Mouse (Mus musculus): ENCODE data around the gene Gm43517. TPM values are rescaled to one million over a fixed set of nuclear protein-coding genes. Genes with fewer than 3 reads are reported as not detected.
A peak's percentile ranks its signal among the peaks of the same experiment; 100 is the strongest.

The Gm43517 gene
- polyA plus RNA-seq, 1 experiment from 2014 or later: 0.07 TPM

GRCm38 (mm10) chr12:49398163-49398540 lies 13.2 kb downstream of the Gm43517 start:
- H3K9me3 ChIP-seq (ENCODE audit: control insufficient read depth, low read length): no peaks in the 10 kb centered on the region
- no peak overlapping the region for H3K27ac ChIP-seq (ENCODE audit: low read depth, low read length)
- H3K9ac ChIP-seq (ENCODE audit: low read length): no peak overlapping the region
- no peak overlapping the region for H3K4me3 ChIP-seq (ENCODE audit: low read depth, low read length)
- peaks cover 5% of the 10 kb centered on the region; the same call in 1 of the 2 replicates for H3K4me1 ChIP-seq (ENCODE audit: control insufficient read depth, insufficient read depth, low read length)
- no peaks in the 10 kb centered on the region for H3K36me3 ChIP-seq (ENCODE audit: control insufficient read depth, insufficient read depth, low read length)
- H3K4me2 ChIP-seq: no peak overlapping the region
- H3K27me3 ChIP-seq (ENCODE audit: control insufficient read depth, insufficient read depth, low read length): peaks cover 74% of the 10 kb centered on the region
- peak; percentile 86 for DNase-seq (ENCODE audit: low spot score, missing footprints)
- no peak for ATAC-seq (ENCODE audit: low FRiP score)

- H3K36me3 ChIP-seq (ENCODE audit: control insufficient read depth, insufficient read depth, low read length): no peaks in the 10 kb centered on the region
- peaks cover 5% of the 10 kb centered on the region; the same call in 1 of the 2 replicates for H3K4me1 ChIP-seq (ENCODE audit: control insufficient read depth, insufficient read depth, low read length)
- no peak overlapping the region for H3K27ac ChIP-seq (ENCODE audit: low read depth, low read length)
- no peak overlapping the region for H3K9ac ChIP-seq (ENCODE audit: low read length)
- no peak for ATAC-seq (ENCODE audit: low FRiP score)
- DNase-seq (ENCODE audit: low spot score, missing footprints): peak; percentile 93
- H3K27me3 ChIP-seq (ENCODE audit: control insufficient read depth, insufficient read depth, low read length): peaks cover 76% of the 10 kb centered on the region
- H3K9me3 ChIP-seq (ENCODE audit: control insufficient read depth, low read length): no peaks in the 10 kb centered on the region
- WGBS: 10% methylated on average over 3 of the region's 3 CpGs
- no peak overlapping the region for H3K4me3 ChIP-seq (ENCODE audit: low read depth, low read length)
- H3K4me2 ChIP-seq: no peak overlapping the region
Observed at GRCm38 (mm10) chr12:49398636-49399035, 13.7 kb downstream of the Gm43517 start.

- Histone ChIP-seq H3K27me3 (ENCODE audit: control insufficient read depth, insufficient read depth, low read length) (peaks cover 71% of the 10 kb centered on the region), H3K4me1 (ENCODE audit: control insufficient read depth, insufficient read depth, low read length) (peaks cover 5% of the 10 kb centered on the region; the same call in 1 of the 2 replicates), H3K9ac (ENCODE audit: low read length) (no peak overlapping the region), H3K9me3 (ENCODE audit: control insufficient read depth, low read length) (no peaks in the 10 kb centered on the region), H3K4me3 (ENCODE audit: low read depth, low read length) (no peak overlapping the region), H3K27ac (ENCODE audit: low read depth, low read length) (no peak overlapping the region), H3K4me2 (no peak overlapping the region), H3K36me3 (ENCODE audit: control insufficient read depth, insufficient read depth, low read length) (no peaks in the 10 kb centered on the region)
- 9% methylated on average over 1 of the region's 1 CpGs for WGBS
- ATAC-seq (ENCODE audit: low FRiP score): no peak
- peak; percentile 86 for DNase-seq (ENCODE audit: low spot score, missing footprints)
Observed at GRCm38 (mm10) chr12:49399611-49400010, 14.6 kb downstream of the Gm43517 start.

GRCm38 (mm10) chr12:49400036-49400852 lies 15.3 kb downstream of the Gm43517 start:
- Histone ChIP-seq H3K9me3 (ENCODE audit: control insufficient read depth, low read length) (no peaks in the 10 kb centered on the region), H3K4me3 (ENCODE audit: low read depth, low read length) (no peak overlapping the region), H3K27me3 (ENCODE audit: control insufficient read depth, insufficient read depth, low read length) (peaks cover 65% of the 10 kb centered on the region), H3K27ac (ENCODE audit: low read depth, low read length) (no peak overlapping the region), H3K4me1 (ENCODE audit: control insufficient read depth, insufficient read depth, low read length) (peaks cover 5% of the 10 kb centered on the region; the same call in 1 of the 2 replicates), H3K4me2 (peak overlapping the region; percentile 91), H3K9ac (ENCODE audit: low read length) (no peak overlapping the region), H3K36me3 (ENCODE audit: control insufficient read depth, insufficient read depth, low read length) (no peaks in the 10 kb centered on the region)
- WGBS: under 1% methylated on average over 9 of the region's 9 CpGs
- DNase-seq (ENCODE audit: low spot score, missing footprints) (peak; percentile 92), ATAC-seq (ENCODE audit: low FRiP score) (0 out of 2 replicates have a peak, but pooled peaks have one; percentile 9)

GRCm38 (mm10) chr12:49400853-49401118 lies 15.8 kb downstream of the Gm43517 start:
- H3K9ac ChIP-seq (ENCODE audit: low read length): peak overlapping the region; percentile 64
- H3K9me3 ChIP-seq (ENCODE audit: control insufficient read depth, low read length): no peaks in the 10 kb centered on the region
- peak; percentile 89 for ATAC-seq (ENCODE audit: low FRiP score)
- no peak overlapping the region for H3K27ac ChIP-seq (ENCODE audit: low read depth, low read length)
- peaks cover 5% of the 10 kb centered on the region; the same call in 1 of the 2 replicates for H3K4me1 ChIP-seq (ENCODE audit: control insufficient read depth, insufficient read depth, low read length)
- peaks cover 62% of the 10 kb centered on the region for H3K27me3 ChIP-seq (ENCODE audit: control insufficient read depth, insufficient read depth, low read length)
- peak overlapping the region; percentile 91 for H3K4me2 ChIP-seq
- under 1% methylated on average over 8 of the region's 8 CpGs for WGBS
- peak overlapping the region; percentile 43 for H3K4me3 ChIP-seq (ENCODE audit: low read depth, low read length)
- no peaks in the 10 kb centered on the region for H3K36me3 ChIP-seq (ENCODE audit: control insufficient read depth, insufficient read depth, low read length)
- peak; percentile 95 for DNase-seq (ENCODE audit: low spot score, missing footprints)

- Histone ChIP-seq H3K27me3 (ENCODE audit: control insufficient read depth, insufficient read depth, low read length) (peaks cover 58% of the 10 kb centered on the region), H3K9ac (ENCODE audit: low read length) (peak overlapping the region; percentile 64), H3K27ac (ENCODE audit: low read depth, low read length) (no peak overlapping the region), H3K36me3 (ENCODE audit: control insufficient read depth, insufficient read depth, low read length) (no peaks in the 10 kb centered on the region), H3K4me2 (peak overlapping the region; percentile 91), H3K4me1 (ENCODE audit: control insufficient read depth, insufficient read depth, low read length) (peaks cover 5% of the 10 kb centered on the region; the same call in 1 of the 2 replicates), H3K9me3 (ENCODE audit: control insufficient read depth, low read length) (no peaks in the 10 kb centered on the region), H3K4me3 (ENCODE audit: low read depth, low read length) (peak overlapping the region; percentile 43)
- peak; percentile 96 for DNase-seq (ENCODE audit: low spot score, missing footprints)
- under 1% methylated on average over 68 of the region's 68 CpGs for WGBS
- peak; percentile 90 for ATAC-seq (ENCODE audit: low FRiP score)
Observed at GRCm38 (mm10) chr12:49401119-49401795, 16.3 kb downstream of the Gm43517 start.

- Histone ChIP-seq H3K4me2 (peak overlapping the region; percentile 91), H3K9me3 (ENCODE audit: control insufficient read depth, low read length) (no peaks in the 10 kb centered on the region), H3K36me3 (ENCODE audit: control insufficient read depth, insufficient read depth, low read length) (no peaks in the 10 kb centered on the region), H3K27me3 (ENCODE audit: control insufficient read depth, insufficient read depth, low read length) (peaks cover 56% of the 10 kb centered on the region), H3K9ac (ENCODE audit: low read length) (peak overlapping the region; percentile 64), H3K27ac (ENCODE audit: low read depth, low read length) (no peak overlapping the region), H3K4me3 (ENCODE audit: low read depth, low read length) (peak overlapping the region; percentile 43), H3K4me1 (ENCODE audit: control insufficient read depth, insufficient read depth, low read length) (peaks cover 5% of the 10 kb centered on the region; the same call in 1 of the 2 replicates)
- ATAC-seq (ENCODE audit: low FRiP score) (no peak), DNase-seq (ENCODE audit: low spot score, missing footprints) (peak; percentile 96)
- WGBS: under 1% methylated on average over 5 of the region's 5 CpGs
Observed at GRCm38 (mm10) chr12:49401796-49402130, 16.8 kb downstream of the Gm43517 start.

GRCm38 (mm10) chr12:49409833-49410232 lies 24.9 kb downstream of the Gm43517 start:
- H3K27ac ChIP-seq (ENCODE audit: low read depth, low read length): no peak overlapping the region
- no peak for DNase-seq (ENCODE audit: low spot score, missing footprints)
- H3K36me3 ChIP-seq (ENCODE audit: control insufficient read depth, insufficient read depth, low read length): no peaks in the 10 kb centered on the region

GRCm38 (mm10) chr12:49417963-49418362 lies 33.0 kb downstream of the Gm43517 start:
- Histone ChIP-seq H3K4me3 (ENCODE audit: low read depth, low read length) (no peak overlapping the region), H3K27ac (ENCODE audit: low read depth, low read length) (no peak overlapping the region), H3K4me1 (ENCODE audit: control insufficient read depth, insufficient read depth, low read length) (no peaks in the 10 kb centered on the region), H3K27me3 (ENCODE audit: control insufficient read depth, insufficient read depth, low read length) (no peaks in the 10 kb centered on the region), H3K9me3 (ENCODE audit: control insufficient read depth, low read length) (no peaks in the 10 kb centered on the region), H3K36me3 (ENCODE audit: control insufficient read depth, insufficient read depth, low read length) (no peaks in the 10 kb centered on the region), H3K9ac (ENCODE audit: low read length) (no peak overlapping the region), H3K4me2 (no peak overlapping the region)
- ATAC-seq (ENCODE audit: low FRiP score) (no peak), DNase-seq (ENCODE audit: low spot score, missing footprints) (peak; percentile 47)
- WGBS: 83% methylated on average over 3 of the region's 3 CpGs

More at GRCm38 (mm10) chr12:49409833-49410232, 24.9 kb downstream of the Gm43517 start:
- no peak overlapping the region for H3K4me2 ChIP-seq
- 35% methylated on average over 2 of the region's 2 CpGs for WGBS
- no peaks in the 10 kb centered on the region; the same call in 1 of the 2 replicates for H3K27me3 ChIP-seq (ENCODE audit: control insufficient read depth, insufficient read depth, low read length)
- no peak overlapping the region for H3K4me3 ChIP-seq (ENCODE audit: low read depth, low read length)
- H3K9ac ChIP-seq (ENCODE audit: low read length): no peak overlapping the region
- ATAC-seq (ENCODE audit: low FRiP score): peak; percentile 76
- no peaks in the 10 kb centered on the region for H3K4me1 ChIP-seq (ENCODE audit: control insufficient read depth, insufficient read depth, low read length)
- H3K9me3 ChIP-seq (ENCODE audit: control insufficient read depth, low read length): no peaks in the 10 kb centered on the region
